Mouse (Mus musculus): ENCODE results near the gene Zbtb39.

GRCm38 (mm10) chr10:127731397-127731796 lies 7.9 kb upstream of the Zbtb39 start:
- no peak for TF ChIP-seq POLR2A (IDR thresholded peaks at IDR 0.05; ENCODE audit: insufficient read depth, low read depth, low read length)
- TF ChIP-seq CTCF (IDR thresholded peaks at IDR 0.05), result no peak
